ENCODE assay signal across 18 mouse cellular contexts in genomic region chr8:46421515-46421914, GRCm38 (mm10). TPM values are rescaled to one million over a fixed set of nuclear protein-coding genes. Genes with fewer than 3 reads are reported as not detected.
A peak's percentile ranks its signal among the peaks of the same experiment; 100 is the strongest.
DNase-seq lines count a peak whose midpoint lies in the region; ATAC-seq and TF ChIP-seq lines count a peak whose summit lies in the region.
"Had no signal": no experiment of that assay in that cellular context is flagged by ENCODE, and none has a peak within 500 bp of the region (broad histone marks: within the 10 kb centered on the region; RNA-seq: fewer than 3 reads in every experiment).

No protein-coding gene starts in this region.

- no peak for TF ChIP-seq POLR2A in CH12.LX (IDR thresholded peaks at IDR 0.05; ENCODE audit: low read depth, low read length)
- TF ChIP-seq POLR2A in thymus, adult 2 months (IDR thresholded peaks at IDR 0.05; ENCODE audit: control insufficient read depth, extremely low read depth, insufficient read depth, low read length, poor library complexity) = no peak

- H3K9me3 ChIP-seq in CH12.LX (replicated peaks; ENCODE audit: low read length) = no peaks in the 10 kb centered on the region
- no peaks in the 10 kb centered on the region for H3K9me3 ChIP-seq in heart, embryonic 13.5 days
- H3K9me3 ChIP-seq in lung, postnatal 0 days (ENCODE audit: low read length) = no peaks in the 10 kb centered on the region
- H3K9me3 ChIP-seq: forebrain, embryonic 12.5 days; hindbrain, embryonic 15.5 days; stomach, embryonic 15.5 days had no signal

- no peaks in the 10 kb centered on the region for H3K27me3 ChIP-seq in CH12.LX (replicated peaks)
- no peaks in the 10 kb centered on the region for H3K27me3 ChIP-seq in heart, embryonic 13.5 days (replicated peaks)
- H3K27me3 ChIP-seq in lung, postnatal 0 days (replicated peaks; ENCODE audit: insufficient read depth, low read length) = no peaks in the 10 kb centered on the region
- no peaks in the 10 kb centered on the region for H3K27me3 ChIP-seq in thymus, adult 2 months (ENCODE audit: control insufficient read depth, insufficient read depth, low read length)
- H3K27me3 ChIP-seq: forebrain, embryonic 12.5 days; hindbrain, embryonic 15.5 days; stomach, embryonic 15.5 days had no signal

- H3K36me3 ChIP-seq in CH12.LX (replicated peaks in 1 of 2; ENCODE audit: control insufficient read depth in 1 of 2, insufficient read depth in 1 of 2, low read length in 1 of 2) = no peaks in the 10 kb centered on the region
- no peaks in the 10 kb centered on the region for H3K36me3 ChIP-seq in heart, embryonic 13.5 days
- H3K36me3 ChIP-seq in lung, postnatal 0 days (ENCODE audit: insufficient read depth, low read length) = no peaks in the 10 kb centered on the region
- H3K36me3 ChIP-seq in thymus, adult 2 months (ENCODE audit: control insufficient read depth, insufficient read depth, low read length) = no peaks in the 10 kb centered on the region
- H3K36me3 ChIP-seq: forebrain, embryonic 12.5 days; hindbrain, embryonic 15.5 days; stomach, embryonic 15.5 days had no signal

- peaks cover 5 to 29% of the 10 kb centered on the region in 2 experiments; a peak in 3 of 4 replicates for H3K4me1 ChIP-seq in CH12.LX (ENCODE audit: control insufficient read depth in 1 of 2, insufficient read depth in 2 of 2)
- H3K4me1 ChIP-seq in heart, embryonic 13.5 days = peaks cover 17% of the 10 kb centered on the region
- no peaks in the 10 kb centered on the region for H3K4me1 ChIP-seq in lung, postnatal 0 days (ENCODE audit: insufficient read depth, low read depth, low read length)
- no peaks in the 10 kb centered on the region for H3K4me1 ChIP-seq in thymus, adult 2 months (replicated peaks; ENCODE audit: control insufficient read depth, insufficient read depth, low read length)
- H3K4me1 ChIP-seq: forebrain, embryonic 12.5 days; hindbrain, embryonic 15.5 days; megakaryocyte, embryonic 14.5 days; stomach, embryonic 15.5 days had no signal

- DNase-seq in CH12.LX (ENCODE audit: extremely low read depth) = no peak
- DNase-seq in brain, adult 2 months (ENCODE audit: low read depth, low spot score) = peak; percentile 28
- peak; percentile 26 for DNase-seq in lung, postnatal 0 days (ENCODE audit: low spot score)
- DNase-seq in right cerebral cortex, adult 2 months (ENCODE audit: low spot score in 2 of 2) = no peak
- no peak for DNase-seq in urinary bladder, postnatal 10 days (ENCODE audit: low spot score)
- no peak for DNase-seq in thymus, postnatal 4 days
- DNase-seq in thymus, adult 2 months = no peak
- DNase-seq: cerebellum, adult 2 months; liver; liver, postnatal 0 days; right cerebral cortex, adult 18-20 months had no signal

- no peaks in the 10 kb centered on the region for H3K79me2 ChIP-seq in CH12.LX (replicated peaks; ENCODE audit: control insufficient read depth, extremely low read depth, insufficient read depth, poor library complexity, severe bottlenecking)

- no peak for TF ChIP-seq RAD21 in CH12.LX (IDR thresholded peaks at IDR 0.05; ENCODE audit: low read depth, low read length)

- TF ChIP-seq CTCF in CH12.LX (conservative IDR thresholded peaks at IDR 0.05 in 1 of 2, IDR thresholded peaks at IDR 0.05 in 1 of 2; ENCODE audit: low read depth in 2 of 2, low read length in 2 of 2) = no peak
- no peak for TF ChIP-seq CTCF in lung, postnatal 0 days (IDR thresholded peaks at IDR 0.05)
- TF ChIP-seq CTCF in thymus, adult 2 months (IDR thresholded peaks at IDR 0.05; ENCODE audit: borderline replicate concordance, control insufficient read depth, extremely low read depth, insufficient read depth, low read length, poor library complexity) = no peak

- in situ Hi-C loops in CH12.LX (cut with MboI; ENCODE audit: low pct_ligation_motif_present, low pct_unique_long_range_greater_than_20kb, low sequenced_read_pairs) = no loop called here

- no peak overlapping the region for H3K4me2 ChIP-seq in CH12.LX (ENCODE audit: insufficient read depth, low read depth, poor library complexity, severe bottlenecking)
- no peak overlapping the region; the same call in 1 of the 2 replicates for H3K4me2 ChIP-seq in heart, embryonic 13.5 days
- no peak overlapping the region for H3K4me2 ChIP-seq in lung, postnatal 0 days (replicated peaks; ENCODE audit: low read depth, low read length)
- H3K4me2 ChIP-seq: forebrain, embryonic 12.5 days; hindbrain, embryonic 15.5 days; stomach, embryonic 15.5 days had no signal

- dilution Hi-C loops in CH12.LX (cut with MboI; ENCODE audit: extremely low pct_ligation_motif_present, extremely low pct_unique_long_range_greater_than_20kb, low sequenced_read_pairs) = no loop called here

- ATAC-seq in heart, embryonic 13.5 days (ENCODE audit: extremely low read depth, insufficient number of reproducible peaks, low FRiP score, low TSS enrichment) = no peak
- peak; percentile 54 for ATAC-seq in lung, postnatal 0 days
- ATAC-seq: intestine, embryonic 16.5 days; liver, postnatal 0 days; midbrain, embryonic 16.5 days had no signal

- H3K4me3 ChIP-seq in CH12.LX (replicated peaks in 1 of 3; ENCODE audit: low read depth in 2 of 3, low read length in 2 of 3, poor library complexity in 1 of 3) = no peak overlapping the region
- H3K4me3 ChIP-seq in heart, embryonic 13.5 days = no peak overlapping the region
- H3K4me3 ChIP-seq in lung, postnatal 0 days (ENCODE audit: low read depth, low read length) = no peak overlapping the region
- no peak overlapping the region for H3K4me3 ChIP-seq in thymus, adult 2 months (ENCODE audit: control insufficient read depth, insufficient read depth, low read length)
- H3K4me3 ChIP-seq: forebrain, embryonic 12.5 days; hindbrain, embryonic 15.5 days; megakaryocyte, embryonic 14.5 days; stomach, embryonic 15.5 days had no signal

- no peak overlapping the region for H3K27ac ChIP-seq in CH12.LX (ENCODE audit: insufficient read depth, low read depth)
- peak overlapping the region; percentile 71 for H3K27ac ChIP-seq in heart, embryonic 13.5 days (replicated peaks)
- H3K27ac ChIP-seq in lung, postnatal 0 days (ENCODE audit: low read length) = no peak overlapping the region
- no peak overlapping the region for H3K27ac ChIP-seq in thymus, adult 2 months (ENCODE audit: control insufficient read depth, insufficient read depth, low read length)
- H3K27ac ChIP-seq: forebrain, embryonic 12.5 days; hindbrain, embryonic 15.5 days; stomach, embryonic 15.5 days had no signal

- no peak for TF ChIP-seq EP300 in CH12.LX (IDR thresholded peaks at IDR 0.05; ENCODE audit: low read length)
- no peak for TF ChIP-seq EP300 in lung, postnatal 0 days (IDR thresholded peaks at IDR 0.05)

- no peak overlapping the region for H3K9ac ChIP-seq in CH12.LX (ENCODE audit: insufficient read depth, low read depth)
- no peak overlapping the region for H3K9ac ChIP-seq in heart, embryonic 13.5 days
- no peak overlapping the region for H3K9ac ChIP-seq in lung, postnatal 0 days (replicated peaks; ENCODE audit: low read depth)
- H3K9ac ChIP-seq: forebrain, embryonic 12.5 days; hindbrain, embryonic 15.5 days; liver, postnatal 0 days; stomach, embryonic 15.5 days had no signal

- WGBS in heart, embryonic 13.5 days = 22% methylated on average over 6 of the region's 6 CpGs
- WGBS in lung, postnatal 0 days = 48% methylated on average over 6 of the region's 6 CpGs
- 53% methylated on average over 6 of the region's 6 CpGs for WGBS in thymus, adult 2 months

TF ChIP-seq in CH12.LX, 34 proteins besides CTCF, POLR2A, EP300 and RAD21:
- TF ChIP-seq ZNF384 (IDR thresholded peaks at IDR 0.05; ENCODE audit: low read depth, low read length) = no peak
- peak; percentile 60; the same call in 1 of the 2 replicates for TF ChIP-seq MEF2A (IDR thresholded peaks at IDR 0.05; ENCODE audit: borderline replicate concordance, low read depth, low read length)

RNA-seq across cellular contexts. Expression of gene Acsl1, which starts 49.3 kb away (rescaled TPM):
- total RNA-seq in CH12.LX (2012; rRNA removed) = 8.7 and 11.2 TPM in 2 replicates
- 19.5 and 20.6 TPM in 2 replicates for total RNA-seq in CH12.LX (2014; rRNA removed)
- 24.3 and 27.9 TPM in 2 replicates for polyA plus RNA-seq in CH12.LX (2012; ENCODE audit: insufficient read length, low read depth)
- polyA plus RNA-seq in heart, embryonic 13.5 days (2015; fragmentation: Nextera tagmentation; extraction: Ambion mirVana) = 21.0 and 21.4 TPM in 2 replicates
- polyA plus RNA-seq in lung, postnatal 0 days (2015; fragmentation: Nextera tagmentation; extraction: Ambion mirVana) = 17.4 and 20.1 TPM in 2 replicates
- polyA plus RNA-seq in thymus, adult 2 months (2012; rRNA removed) = 31.2 TPM in 2 replicates

Comparison
In these comparisons a context has a peak if more than half of its experiments do, and no peak if none do; other contexts are left out.
1. DNase-seq: peak in brain, adult 2 months (single experiment) and lung, postnatal 0 days (single experiment); none in CH12.LX (single experiment), right cerebral cortex, adult 2 months (0 of 2), urinary bladder, postnatal 10 days (single experiment), thymus, postnatal 4 days (single experiment) and thymus, adult 2 months (single experiment).